Mouse (Mus musculus): ENCODE results near the gene Dap. TPM values are rescaled to one million over a fixed set of nuclear protein-coding genes. Genes with fewer than 3 reads are reported as not detected.
A peak's percentile ranks its signal among the peaks of the same experiment; 100 is the strongest.

Dap gene
- polyA plus RNA-seq, 1 experiment from 2014 or later, result 148 TPM

GRCm38 (mm10) chr15:31195776-31196175 is 28.3 kb upstream of the Dap start:
- peak; percentile 25 for DNase-seq (ENCODE audit: low spot score)
- TF ChIP-seq CTCF (IDR thresholded peaks at IDR 0.05) (no peak), EP300 (IDR thresholded peaks at IDR 0.05) (no peak)
- WGBS, result 41% methylated on average over 6 of the region's 6 CpGs

GRCm38 (mm10) chr15:31207346-31208093 is 16.6 kb upstream of the Dap start:
- no peak overlapping the region for H3K27ac ChIP-seq (ENCODE audit: low read length)
- H3K4me2 ChIP-seq (replicated peaks; ENCODE audit: low read depth, low read length), result no peak overlapping the region
- TF ChIP-seq CTCF (IDR thresholded peaks at IDR 0.05), result no peak
- no peak for TF ChIP-seq EP300 (IDR thresholded peaks at IDR 0.05)
- DNase-seq (ENCODE audit: low spot score) (no peak), ATAC-seq (no peak)
- H3K9ac ChIP-seq (replicated peaks; ENCODE audit: low read depth), result no peak overlapping the region
- 0 out of 2 replicates have a peak, but pooled peaks cover 4% of the 10 kb centered on the region for H3K4me1 ChIP-seq (ENCODE audit: insufficient read depth, low read depth, low read length)
- H3K27me3 ChIP-seq (replicated peaks; ENCODE audit: insufficient read depth, low read length), result no peaks in the 10 kb centered on the region
- H3K36me3 ChIP-seq (ENCODE audit: insufficient read depth, low read length), result no peaks in the 10 kb centered on the region
- 82% methylated on average over 9 of the region's 9 CpGs for WGBS
- H3K4me3 ChIP-seq (ENCODE audit: low read depth, low read length), result no peak overlapping the region
- H3K9me3 ChIP-seq (ENCODE audit: low read length), result no peaks in the 10 kb centered on the region

More at GRCm38 (mm10) chr15:31195776-31196175, 28.3 kb upstream of the Dap start:
- Histone ChIP-seq H3K36me3 (ENCODE audit: insufficient read depth, low read length) (no peaks in the 10 kb centered on the region), H3K27ac (ENCODE audit: low read length) (no peak overlapping the region), H3K4me2 (replicated peaks; ENCODE audit: low read depth, low read length) (no peak overlapping the region), H3K27me3 (replicated peaks; ENCODE audit: insufficient read depth, low read length) (no peaks in the 10 kb centered on the region), H3K9me3 (ENCODE audit: low read length) (no peaks in the 10 kb centered on the region), H3K4me3 (ENCODE audit: low read depth, low read length) (no peak overlapping the region), H3K9ac (replicated peaks; ENCODE audit: low read depth) (no peak overlapping the region), H3K4me1 (ENCODE audit: insufficient read depth, low read depth, low read length) (no peaks in the 10 kb centered on the region)
- ATAC-seq, result no peak

- WGBS, result 30% methylated on average over 7 of the region's 7 CpGs
- H3K36me3 ChIP-seq (ENCODE audit: insufficient read depth, low read length), result no peaks in the 10 kb centered on the region
- TF ChIP-seq CTCF (IDR thresholded peaks at IDR 0.05) (no peak), EP300 (IDR thresholded peaks at IDR 0.05) (peak; percentile 73)
- H3K9ac ChIP-seq (replicated peaks; ENCODE audit: low read depth), result no peak overlapping the region
- no peak overlapping the region for H3K4me2 ChIP-seq (replicated peaks; ENCODE audit: low read depth, low read length)
- DNase-seq (ENCODE audit: low spot score) (peak; percentile 87), ATAC-seq (peak; percentile 95)
- no peak overlapping the region for H3K27ac ChIP-seq (ENCODE audit: low read length)
- H3K9me3 ChIP-seq (ENCODE audit: low read length), result no peaks in the 10 kb centered on the region
- H3K4me1 ChIP-seq (ENCODE audit: insufficient read depth, low read depth, low read length), result 0 out of 2 replicates have a peak, but pooled peaks cover 4% of the 10 kb centered on the region
- H3K27me3 ChIP-seq (replicated peaks; ENCODE audit: insufficient read depth, low read length), result no peaks in the 10 kb centered on the region
- no peak overlapping the region for H3K4me3 ChIP-seq (ENCODE audit: low read depth, low read length)
These were observed 12.2 kb upstream of the Dap start for GRCm38 (mm10) chr15:31211910-31212309.

- no peaks in the 10 kb centered on the region for H3K36me3 ChIP-seq (ENCODE audit: insufficient read depth, low read length)
- WGBS, result 90% methylated on average over 3 of the region's 3 CpGs
- no peak overlapping the region for H3K27ac ChIP-seq (ENCODE audit: low read length)
- H3K9ac ChIP-seq (replicated peaks; ENCODE audit: low read depth), result no peak overlapping the region
- H3K9me3 ChIP-seq (ENCODE audit: low read length), result no peaks in the 10 kb centered on the region
- H3K27me3 ChIP-seq (replicated peaks; ENCODE audit: insufficient read depth, low read length), result no peaks in the 10 kb centered on the region
- no peak overlapping the region for H3K4me3 ChIP-seq (ENCODE audit: low read depth, low read length)
- no peak overlapping the region for H3K4me2 ChIP-seq (replicated peaks; ENCODE audit: low read depth, low read length)
- no peak for DNase-seq (ENCODE audit: low spot score)
- TF ChIP-seq EP300 (IDR thresholded peaks at IDR 0.05) (no peak), CTCF (IDR thresholded peaks at IDR 0.05) (no peak)
- ATAC-seq, result no peak
- H3K4me1 ChIP-seq (ENCODE audit: insufficient read depth, low read depth, low read length), result 0 out of 2 replicates have a peak, but pooled peaks cover 4% of the 10 kb centered on the region
These were observed 10.4 kb upstream of the Dap start for GRCm38 (mm10) chr15:31213619-31214270.

GRCm38 (mm10) chr15:31222216-31222615 is 1.9 kb upstream of the Dap start:
- H3K9ac ChIP-seq (replicated peaks; ENCODE audit: low read depth), result no peak overlapping the region
- no peak overlapping the region for H3K4me2 ChIP-seq (replicated peaks; ENCODE audit: low read depth, low read length)
- no peaks in the 10 kb centered on the region for H3K36me3 ChIP-seq (ENCODE audit: insufficient read depth, low read length)
- WGBS, result 71% methylated on average over 6 of the region's 6 CpGs
- H3K4me1 ChIP-seq (ENCODE audit: insufficient read depth, low read depth, low read length), result peaks cover 3% of the 10 kb centered on the region; the same call in 1 of the 2 replicates
- DNase-seq (ENCODE audit: low spot score) (no peak), ATAC-seq (no peak)
- H3K9me3 ChIP-seq (ENCODE audit: low read length), result no peaks in the 10 kb centered on the region
- no peak overlapping the region for H3K27ac ChIP-seq (ENCODE audit: low read length)
- no peak overlapping the region for H3K4me3 ChIP-seq (ENCODE audit: low read depth, low read length)
- no peaks in the 10 kb centered on the region for H3K27me3 ChIP-seq (replicated peaks; ENCODE audit: insufficient read depth, low read length)
- no peak for TF ChIP-seq CTCF (IDR thresholded peaks at IDR 0.05)
- TF ChIP-seq EP300 (IDR thresholded peaks at IDR 0.05), result no peak

GRCm38 (mm10) chr15:31223596-31224134 is 449 bp upstream of the Dap start:
- Histone ChIP-seq H3K9me3 (ENCODE audit: low read length) (no peaks in the 10 kb centered on the region), H3K27ac (ENCODE audit: low read length) (peak overlapping the region; percentile 93; the same call in 1 of the 2 replicates), H3K27me3 (replicated peaks; ENCODE audit: insufficient read depth, low read length) (no peaks in the 10 kb centered on the region), H3K4me2 (replicated peaks; ENCODE audit: low read depth, low read length) (peak overlapping the region; percentile 96), H3K9ac (replicated peaks; ENCODE audit: low read depth) (no peak overlapping the region), H3K36me3 (ENCODE audit: insufficient read depth, low read length) (no peaks in the 10 kb centered on the region), H3K4me1 (ENCODE audit: insufficient read depth, low read depth, low read length) (peaks cover 3% of the 10 kb centered on the region; the same call in 1 of the 2 replicates), H3K4me3 (ENCODE audit: low read depth, low read length) (peak overlapping the region; percentile 95)
- TF ChIP-seq CTCF (IDR thresholded peaks at IDR 0.05) (no peak), EP300 (IDR thresholded peaks at IDR 0.05) (no peak)
- peak; percentile 13 for ATAC-seq
- WGBS, result 29% methylated on average over 15 of the region's 15 CpGs
- DNase-seq (ENCODE audit: low spot score), result peak; percentile 23

Measured in lung, postnatal 0 days (tissue).